Mouse (Mus musculus) midbrain, embryonic 14.5 days (tissue): ENCODE data around the gene Erbb3. TPM values are rescaled to one million over a fixed set of nuclear protein-coding genes. Genes with fewer than 3 reads are reported as not detected.

Experiments
- ATAC-seq: fragments of 200-750 bp; cut with Nextera tagmentation; 2 replicates; pipeline ENCODE4 v1.8.0; 2017; ENCODE audit warnings: moderate number of reproducible peaks, moderate library complexity; ENCODE audit not compliant: low FRiP score, low TSS enrichment
- DNase-seq: peaks from one replicate; pipeline ENCODE4 v3.0.0-alpha.2; 2015
- H3K27ac ChIP-seq: fragments of 300-500 bp; sonication (generic); replicated peaks from 2 replicates; pipeline ENCODE4 v1.5.1; 2014; ENCODE audit warnings: mild to moderate bottlenecking, low read depth, low read length, moderate library complexity
- H3K27me3 ChIP-seq: fragments of 300-500 bp; sonication (generic); 2 replicates; pipeline ENCODE4 v1.6.1; 2014; ENCODE audit warnings: low read length, control low read depth, mixed read lengths; ENCODE audit not compliant: control insufficient read depth, insufficient read depth
- H3K36me3 ChIP-seq: fragments of 300-500 bp; sonication (generic); 2 replicates; pipeline ENCODE4 v1.6.1; 2014; ENCODE audit warnings: low read length, control low read depth; ENCODE audit not compliant: control insufficient read depth, insufficient read depth
- H3K4me1 ChIP-seq: fragments of 300-500 bp; sonication (generic); 2 replicates; pipeline ENCODE4 v1.6.1; 2014; ENCODE audit warnings: mild to moderate bottlenecking, antibody characterized with exemption, low read length, control low read depth; ENCODE audit not compliant: control insufficient read depth, insufficient read depth
- H3K4me2 ChIP-seq: fragments of 300-500 bp; sonication (generic); 2 replicates; pipeline ENCODE4 v1.6.1; 2014; ENCODE audit warnings: mild to moderate bottlenecking, low read length, moderate library complexity
- H3K4me3 ChIP-seq: fragments of 300-500 bp; sonication (generic); replicated peaks from 2 replicates; pipeline ENCODE4 v1.5.1; 2014; ENCODE audit warnings: low read depth, low read length
- H3K9ac ChIP-seq: fragments of 300-500 bp; sonication (generic); replicated peaks from 2 replicates; pipeline ENCODE4 v1.6.1; 2014; ENCODE audit warnings: mild to moderate bottlenecking, low read length, moderate library complexity
- H3K9me3 ChIP-seq: fragments of 300-500 bp; sonication (generic); 2 replicates; pipeline ENCODE4 v1.6.1; 2016; ENCODE audit warnings: low read length, control low read depth, mixed read lengths; ENCODE audit not compliant: control insufficient read depth
- WGBS: fragments of 180-500 bp; shearing (Covaris S2); extraction: QIAGEN DNeasy Blood & Tissue Kit; methylation state at CpG from one replicate; pipeline ENCODE4 v1.1.7; 2014; 5-methylcytosine and 5-hydroxymethylcytosine counted together
- polyA plus RNA-seq: library from polyadenylated mRNA; unstranded; fragments of >200 nt; fragmentation: Nextera tagmentation; extraction: Ambion mirVana; gene quantifications from 2 replicates; pipeline ENCODE4 v1.2.1, GENCODE M21; 2014

The Erbb3 gene
- polyA plus RNA-seq, 1 experiment from 2014 or later = 0.47 TPM

DNA sequence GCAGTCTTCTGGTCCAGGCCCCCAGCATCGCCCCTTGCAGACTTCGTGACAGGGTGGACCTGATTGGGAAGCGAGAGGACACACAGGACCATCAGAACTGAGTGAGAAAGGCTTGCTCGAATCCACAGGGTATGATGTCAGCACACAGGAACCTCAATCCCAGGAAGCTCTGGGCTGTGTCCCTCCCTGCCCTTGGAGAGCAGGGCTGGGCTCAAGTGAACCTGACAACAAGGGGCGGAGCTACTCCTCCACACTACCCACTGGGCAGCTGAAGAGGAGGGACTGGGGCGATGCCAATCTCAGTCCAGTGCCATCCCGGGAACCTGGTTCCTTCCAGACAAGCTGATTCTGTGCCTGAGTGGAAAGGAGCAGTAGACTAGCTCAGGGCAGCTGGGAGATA is 5.8 kb downstream of the Erbb3 start:
- DNase-seq = no peak
- Histone ChIP-seq H3K9me3 (no peaks in the 10 kb centered on the region), H3K4me2 (no peak overlapping the region), H3K27ac (no peak overlapping the region), H3K4me3 (no peak overlapping the region), H3K4me1 (no peaks in the 10 kb centered on the region), H3K9ac (no peak overlapping the region), H3K27me3 (peaks cover 19% of the 10 kb centered on the region), H3K36me3 (no peaks in the 10 kb centered on the region)
- no peak for ATAC-seq
- WGBS = 20% methylated on average over 7 of the region's 7 CpGs

DNA sequence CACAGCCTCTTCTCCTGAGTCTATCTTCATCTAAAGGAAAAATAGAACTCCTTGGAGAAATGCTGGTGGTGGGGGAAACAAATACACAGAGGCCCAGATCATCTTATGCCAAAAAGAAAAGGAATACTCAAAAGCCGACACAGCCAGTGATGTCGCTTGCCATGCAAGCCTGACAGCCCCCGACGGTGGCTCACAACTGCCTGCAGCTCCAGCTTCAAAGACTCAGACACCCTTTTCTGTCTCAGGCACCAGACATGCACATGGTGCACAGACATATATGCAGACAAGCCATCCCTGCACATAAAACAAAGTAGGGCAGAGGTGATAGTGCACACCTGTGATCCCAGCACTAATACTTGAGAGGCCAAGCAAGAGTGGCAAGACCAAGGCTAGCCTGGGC is 9.7 kb downstream of the Erbb3 start:
- ATAC-seq = no peak
- H3K27ac ChIP-seq = no peak overlapping the region
- 74% methylated on average over 4 of the region's 4 CpGs for WGBS

DNA sequence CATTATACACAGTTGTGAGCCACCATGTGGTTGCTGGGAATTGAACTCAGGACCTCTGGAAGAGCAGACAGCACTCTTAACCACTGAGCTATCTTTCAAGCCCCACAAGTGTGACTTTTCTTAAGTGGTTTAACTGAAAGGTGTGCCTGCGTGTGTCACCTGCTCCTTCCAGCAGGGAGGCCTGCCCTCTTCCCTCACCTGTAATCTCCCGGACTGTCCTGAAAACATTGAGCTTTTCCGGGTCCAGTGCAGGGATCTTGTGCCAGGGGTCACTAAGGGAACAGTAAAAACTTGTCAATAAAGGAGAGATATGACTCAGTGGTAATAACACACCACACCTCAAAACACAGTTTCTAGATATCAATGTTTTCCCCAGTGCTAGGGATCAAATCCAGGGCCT is 10.2 kb downstream of the Erbb3 start:
- H3K4me1 ChIP-seq = no peaks in the 10 kb centered on the region
- 90% methylated on average over 3 of the region's 3 CpGs for whole genome bisulfite sequencing
- no peak overlapping the region for H3K4me2 ChIP-seq
- DNase-seq (no peak), ATAC-seq (no peak)
- no peaks in the 10 kb centered on the region for H3K36me3 ChIP-seq
- H3K9me3 ChIP-seq = no peaks in the 10 kb centered on the region
- H3K27me3 ChIP-seq = no peaks in the 10 kb centered on the region
- no peak overlapping the region for H3K9ac ChIP-seq
- H3K4me3 ChIP-seq = no peak overlapping the region
- no peak overlapping the region for H3K27ac ChIP-seq

More for the DNA sequence above, 9.7 kb downstream of the Erbb3 start:
- no peak overlapping the region for H3K4me2 ChIP-seq
- H3K9me3 ChIP-seq = no peaks in the 10 kb centered on the region
- H3K9ac ChIP-seq = no peak overlapping the region
- no peaks in the 10 kb centered on the region for H3K4me1 ChIP-seq
- no peak overlapping the region for H3K4me3 ChIP-seq
- no peaks in the 10 kb centered on the region for H3K36me3 ChIP-seq
- DNase-seq = no peak
- no peaks in the 10 kb centered on the region for H3K27me3 ChIP-seq

DNA sequence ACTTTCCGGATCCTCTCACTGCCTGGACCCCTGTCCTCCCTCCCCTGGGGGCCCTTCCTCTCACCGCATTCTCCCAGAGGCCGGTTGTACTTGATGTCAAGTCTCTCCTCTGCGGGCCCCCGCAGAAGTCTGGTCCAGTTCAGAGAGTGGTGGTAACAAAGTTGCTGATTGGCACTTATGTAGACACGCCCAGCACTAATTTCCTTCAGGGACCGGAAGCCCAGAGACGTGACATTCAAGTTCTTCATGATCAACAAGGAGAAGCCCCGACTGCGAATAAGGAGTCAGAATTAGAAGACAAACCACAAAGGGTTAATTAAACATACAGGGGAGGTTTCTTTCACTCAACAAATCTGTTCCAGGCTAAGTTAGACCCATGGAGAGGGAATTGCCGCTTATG is 11.1 kb downstream of the Erbb3 start:
- H3K27me3 ChIP-seq = no peaks in the 10 kb centered on the region
- no peaks in the 10 kb centered on the region for H3K9me3 ChIP-seq
- no peak for ATAC-seq
- no peaks in the 10 kb centered on the region for H3K36me3 ChIP-seq
- H3K27ac ChIP-seq = no peak overlapping the region
- no peak for DNase-seq
- WGBS = 80% methylated on average over 11 of the region's 11 CpGs
- H3K4me2 ChIP-seq = no peak overlapping the region
- no peaks in the 10 kb centered on the region for H3K4me1 ChIP-seq
- no peak overlapping the region for H3K4me3 ChIP-seq
- H3K9ac ChIP-seq = no peak overlapping the region

DNA sequence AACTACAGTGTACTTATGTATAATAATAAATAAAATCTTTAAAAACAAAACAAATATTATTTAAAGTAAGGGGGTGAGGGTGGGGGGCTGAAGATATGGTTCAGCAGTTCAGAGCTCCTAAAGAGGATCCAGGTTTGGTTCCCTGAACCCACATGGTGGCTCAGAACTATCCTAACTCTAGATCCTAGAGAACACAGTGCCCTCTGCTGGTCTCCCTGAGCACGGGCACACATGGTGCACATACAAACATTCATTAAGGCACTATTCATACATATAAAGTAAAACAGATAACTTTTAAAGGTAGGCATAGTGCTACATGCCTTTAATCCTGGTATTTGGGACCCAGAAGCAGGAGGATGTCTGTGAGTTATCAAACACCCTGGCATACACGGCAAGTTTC is 14.4 kb downstream of the Erbb3 start:
- Histone ChIP-seq H3K36me3 (no peaks in the 10 kb centered on the region), H3K27ac (no peak overlapping the region), H3K9me3 (no peaks in the 10 kb centered on the region), H3K4me3 (no peak overlapping the region), H3K9ac (no peak overlapping the region), H3K4me1 (no peaks in the 10 kb centered on the region), H3K4me2 (no peak overlapping the region), H3K27me3 (no peaks in the 10 kb centered on the region)
- DNase-seq = no peak
- 97% methylated on average over 2 of the region's 2 CpGs for WGBS
- ATAC-seq = no peak

DNA sequence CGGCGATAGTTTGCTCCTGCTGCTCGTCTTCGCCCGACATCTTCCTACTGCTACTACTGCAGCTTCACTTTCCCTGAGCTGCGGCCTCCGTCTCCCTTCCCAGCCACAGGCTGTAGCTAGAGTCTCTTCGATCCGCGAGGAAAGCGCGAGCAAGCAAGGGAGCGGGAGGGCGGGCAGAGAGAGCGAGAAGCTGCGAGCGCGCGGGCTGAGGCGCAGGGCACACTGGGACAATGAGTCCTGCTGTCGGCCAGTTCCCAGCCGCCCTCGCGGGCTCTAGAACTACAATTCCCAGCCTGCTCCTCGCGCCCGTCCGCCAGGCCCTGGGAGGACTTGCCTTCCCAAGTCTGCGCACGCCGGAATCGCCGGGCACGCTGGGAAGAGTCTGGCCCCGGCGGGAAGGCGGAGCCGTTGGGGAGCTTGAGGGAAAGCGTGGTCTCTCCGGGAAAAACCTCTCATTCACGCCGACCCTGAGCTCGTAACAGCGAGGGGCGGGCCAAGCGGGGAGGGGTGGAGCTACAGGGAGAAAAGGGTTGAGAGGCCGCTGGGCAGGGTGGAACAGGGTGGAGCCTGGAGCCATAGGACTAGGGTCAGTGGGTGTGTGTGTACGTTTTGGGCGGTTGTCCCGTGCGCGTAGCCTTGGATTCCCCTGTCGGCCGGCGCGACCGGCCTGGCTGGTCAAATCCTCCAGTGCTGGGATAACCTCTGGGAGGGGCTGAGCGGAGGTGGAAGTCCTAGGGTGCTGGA is 23.5 kb downstream of the Erbb3 start, which contains the start of gene Pa2g4:
Gene Pa2g4 (minus strand): TSS at position 200 of the 744 bp plus-strand sequence.
- peak; percentile 98 for ATAC-seq
- WGBS = under 1% methylated on average over 58 of the region's 58 CpGs

DNA sequence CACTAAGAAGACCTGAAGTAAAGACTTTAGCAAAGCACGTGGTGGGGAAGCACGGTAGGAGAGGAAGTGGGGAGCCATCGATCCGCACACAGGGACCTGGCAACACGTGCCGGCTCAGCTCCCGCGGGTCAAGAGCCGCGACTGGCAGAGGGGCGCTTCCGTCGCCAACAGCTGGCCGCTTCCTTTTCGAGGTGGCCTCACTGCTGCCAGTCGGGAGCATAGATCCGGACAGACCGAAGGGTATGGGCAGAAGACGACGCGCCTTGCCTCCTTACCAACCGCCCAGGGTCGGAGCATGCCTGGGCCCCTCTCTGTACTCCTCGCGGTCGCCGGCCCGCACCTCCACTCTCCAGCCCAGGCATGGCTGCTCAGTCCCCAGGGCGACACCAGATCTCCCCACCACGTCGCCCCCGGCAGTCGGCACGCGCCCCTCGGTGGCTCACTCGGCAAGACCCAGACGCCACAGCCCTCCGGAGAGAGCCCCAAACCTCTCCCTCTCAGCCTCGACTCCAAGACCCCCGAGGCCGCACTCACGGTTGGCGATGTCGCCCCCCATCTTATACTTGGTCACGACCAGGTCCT is 24.2 kb downstream of the Erbb3 start:
- ATAC-seq (no peak; the same call in none of the 2 replicates), DNase-seq (peak; percentile 40)
- Histone ChIP-seq H3K9ac (peak overlapping the region; percentile 83), H3K27ac (peak overlapping the region; percentile 89), H3K9me3 (no peaks in the 10 kb centered on the region), H3K4me1 (peaks cover 11% of the 10 kb centered on the region), H3K4me2 (peak overlapping the region; percentile 91), H3K36me3 (peaks cover 27% of the 10 kb centered on the region), H3K4me3 (peak overlapping the region; percentile 85), H3K27me3 (no peaks in the 10 kb centered on the region)
- under 1% methylated on average over 46 of the region's 46 CpGs for WGBS

More for the DNA sequence above, 23.5 kb downstream of the Erbb3 start, which contains the start of gene Pa2g4:
- peak; percentile 99 for DNase-seq
- peak within 1 kb of the TSS; percentile 91 for H3K4me2 ChIP-seq
- H3K27ac ChIP-seq = peak within 1 kb of the TSS; percentile 89
- peaks cover 11% of the 10 kb centered on the region for H3K4me1 ChIP-seq
- no peaks in the 10 kb centered on the region for H3K27me3 ChIP-seq
- H3K36me3 ChIP-seq = peaks cover 21% of the 10 kb centered on the region
- peak within 1 kb of the TSS; percentile 85 for H3K4me3 ChIP-seq
- H3K9me3 ChIP-seq = no peaks in the 10 kb centered on the region
- H3K9ac ChIP-seq = peak within 1 kb of the TSS; percentile 83

DNA sequence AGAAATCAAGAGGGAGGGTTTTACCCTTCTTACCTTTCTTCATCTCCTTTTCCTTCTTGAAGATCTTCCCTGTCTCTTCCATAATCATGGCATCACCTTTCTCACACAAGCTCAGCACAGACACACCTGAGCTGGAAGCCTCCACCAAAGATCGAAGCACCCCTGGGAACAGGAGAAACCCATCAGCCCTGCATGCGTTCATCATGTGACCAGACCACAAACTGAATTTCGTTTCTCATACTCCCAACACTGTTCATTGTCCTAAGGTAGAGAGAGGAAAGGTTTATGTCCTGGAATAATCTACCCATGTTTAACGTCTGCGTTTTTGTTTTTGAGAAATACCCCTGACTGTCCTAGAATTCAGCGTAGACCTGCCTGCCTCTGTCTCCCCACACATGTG is 25.9 kb downstream of the Erbb3 start:
- H3K9me3 ChIP-seq = no peaks in the 10 kb centered on the region
- H3K9ac ChIP-seq = no peak overlapping the region
- H3K27ac ChIP-seq = no peak overlapping the region
- ATAC-seq (no peak), DNase-seq (no peak)
- peaks cover 45% of the 10 kb centered on the region for H3K36me3 ChIP-seq
- peaks cover 11% of the 10 kb centered on the region for H3K4me1 ChIP-seq
- no peak overlapping the region for H3K4me2 ChIP-seq
- H3K4me3 ChIP-seq = no peak overlapping the region
- no peaks in the 10 kb centered on the region for H3K27me3 ChIP-seq
- 92% methylated on average over 6 of the region's 6 CpGs for WGBS

DNA sequence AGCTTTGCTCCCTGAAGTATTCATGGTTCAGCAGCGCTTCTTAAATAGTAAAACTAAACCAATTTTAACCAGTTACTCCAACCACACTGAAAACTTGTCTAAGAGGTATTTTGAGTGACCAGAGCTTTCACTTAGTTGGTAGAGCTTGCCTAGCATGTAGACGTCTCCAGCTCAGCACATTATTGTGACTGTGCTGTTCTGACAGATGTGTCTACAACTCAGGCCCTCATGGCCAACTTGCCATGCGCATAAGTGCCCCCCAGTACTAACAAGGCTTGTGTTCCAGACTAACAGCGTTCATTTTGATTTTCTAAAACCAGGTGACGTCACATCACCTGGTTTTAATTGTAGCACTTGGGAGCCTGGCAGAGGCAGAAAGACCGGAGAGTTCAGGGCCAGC is 32.5 kb downstream of the Erbb3 start:
- Histone ChIP-seq H3K36me3 (peaks cover 50% of the 10 kb centered on the region), H3K4me2 (no peak overlapping the region), H3K9ac (no peak overlapping the region), H3K4me1 (no peaks in the 10 kb centered on the region), H3K27ac (no peak overlapping the region), H3K27me3 (no peaks in the 10 kb centered on the region), H3K4me3 (no peak overlapping the region), H3K9me3 (no peaks in the 10 kb centered on the region)
- ATAC-seq (no peak), DNase-seq (no peak)
- WGBS = 89% methylated on average over 6 of the region's 6 CpGs
